Mouse (Mus musculus) C2C12 (cell line): Measurements from ENCODE around the gene Isg20.

Experiments used
- CEBPB ChIP-seq: IDR thresholded peaks from one replicate; pipeline ENCODE4 v1.6.1; 2011; ENCODE audit warnings: low read depth, mild to moderate bottlenecking, control low read depth, moderate library complexity
- CTCF ChIP-seq: IDR thresholded peaks from one replicate; pipeline ENCODE4 v1.5.1; 2011; ENCODE audit not compliant: control insufficient read depth, insufficient read depth, insufficient read length
- MYOG ChIP-seq: IDR thresholded peaks from one replicate; pipeline ENCODE4 v1.6.1; 2011; ENCODE audit not compliant: control insufficient read depth, insufficient read length; ENCODE audit errors: extremely low read depth
- USF1 ChIP-seq: IDR thresholded peaks from one replicate; pipeline ENCODE4 v1.6.1; 2011; ENCODE audit warnings: low read depth, mild to moderate bottlenecking, control low read depth, moderate library complexity

- TF ChIP-seq CTCF (no peak), CEBPB (no peak), MYOG (no peak), USF1 (no peak)
Measured at GRCm38 (mm10) chr7:78884139-78884538, 29.1 kb upstream of the Isg20 start.
